Mouse (Mus musculus) G1E (cell line): ENCODE data around the gene Scgb2b27.
"Not testable (repeated sequence)": the region's sequence is repeated elsewhere in the genome, so short reads cannot be mapped to it uniquely, and the experiment has no call there.

Experiments
- CTCF ChIP-seq: IDR thresholded peaks from 2 replicates; pipeline ENCODE4 v1.5.1; 2012; ENCODE audit warnings: low read depth, low read length, inconsistent platforms, mixed read lengths
- GATA1 ChIP-seq: IDR thresholded peaks from 2 replicates; pipeline ENCODE4 v1.6.1; 2012; ENCODE audit warnings: borderline replicate concordance, low read length, inconsistent platforms, mixed read lengths
- POLR2AphosphoS5 ChIP-seq: IDR thresholded peaks from 2 replicates; pipeline ENCODE4 v1.6.1; 2012; ENCODE audit warnings: low read depth, low read length, inconsistent platforms; ENCODE audit not compliant: insufficient replicate concordance

DNA sequence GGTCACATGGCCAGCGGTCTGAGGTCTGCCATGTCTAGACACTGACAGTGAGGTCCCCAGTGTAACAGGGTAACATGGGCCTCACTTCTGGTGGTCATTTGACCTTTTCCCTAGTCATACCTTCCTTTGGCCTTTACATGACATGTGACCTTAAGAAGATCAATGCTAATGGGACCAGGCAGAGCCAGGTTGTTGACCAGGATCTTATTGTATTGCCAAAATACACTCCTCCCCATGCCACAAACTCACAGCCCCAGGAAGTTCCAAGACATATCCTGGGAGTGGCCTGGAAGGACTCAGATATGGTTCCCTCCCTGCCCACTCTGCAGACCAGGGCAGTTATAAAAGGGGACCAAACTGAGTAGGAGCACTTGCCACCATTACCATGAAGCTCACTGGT lies 7.4 kb upstream of the Scgb2b27 start, which contains the start of gene Scgb1b27:
- not testable (repeated sequence) for TF ChIP-seq CTCF, GATA1, POLR2AphosphoS5
